4 mouse cellular contexts compared by ENCODE assay signal in the genomic region with DNA sequence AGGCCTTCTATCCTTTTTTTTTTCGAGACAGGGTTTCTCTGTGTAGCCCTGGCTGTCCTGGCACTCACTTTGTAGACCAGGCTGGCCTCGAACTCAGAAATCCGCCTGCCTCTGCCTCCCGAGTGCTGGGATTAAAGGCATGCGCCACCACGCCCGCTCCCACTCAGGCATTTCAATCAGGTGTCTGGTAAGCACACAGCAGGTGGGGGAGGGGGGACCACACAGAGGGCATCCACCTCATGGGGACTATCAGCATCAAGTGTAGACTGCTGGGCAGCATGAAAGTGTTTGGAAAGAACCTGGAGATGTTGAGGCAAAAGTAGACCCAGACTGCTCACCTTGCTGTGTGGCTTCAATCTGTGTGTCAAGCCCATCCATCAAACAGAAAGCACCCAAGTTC. TPM values are rescaled to one million over a fixed set of nuclear protein-coding genes. Genes with fewer than 3 reads are reported as not detected.
"Had no signal": no experiment of that assay in that cellular context is flagged by ENCODE, and none has a peak within 500 bp of the region (broad histone marks: within the 10 kb centered on the region; RNA-seq: fewer than 3 reads in every experiment).

No protein-coding gene starts in this region.

RNA-seq across cellular contexts. Expression of a gene that starts 27.5 kb away (rescaled TPM):
- total RNA-seq: megakaryocyte progenitor cell, adult 5-6 weeks; monocyte, adult 5-6 weeks; neutrophil, adult 5-6 weeks had no signal
- polyA plus RNA-seq: macrophage had no signal
